Mouse (Mus musculus): ENCODE data around the gene Bpifc.
"Not testable (repeated sequence)": the region's sequence is repeated elsewhere in the genome, so short reads cannot be mapped to it uniquely, and the experiment has no call there.

DNA sequence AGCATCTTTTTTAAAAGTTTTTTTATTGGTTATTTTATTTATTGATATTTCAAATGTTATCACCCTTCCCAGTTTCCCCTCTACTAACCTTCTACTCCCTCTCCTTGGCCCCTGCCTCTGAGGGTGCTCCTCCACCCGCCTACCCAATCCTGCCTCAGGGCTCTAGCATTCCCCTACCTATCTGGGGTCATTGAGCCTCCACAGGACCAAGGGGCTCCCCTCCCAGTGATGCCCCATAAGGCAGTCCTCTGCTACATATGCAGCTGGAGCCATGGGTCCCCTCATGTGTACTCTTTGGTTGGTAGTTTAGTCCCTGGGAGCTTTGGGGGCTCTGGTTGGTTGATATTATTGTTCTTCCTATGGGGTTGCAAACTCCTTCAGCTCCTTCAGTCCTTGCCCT lies 15.1 kb upstream of the Bpifc start:
- TF ChIP-seq POLR2A (IDR thresholded peaks at IDR 0.05; ENCODE audit: borderline replicate concordance, insufficient read depth, low read length); CTCF (IDR thresholded peaks at IDR 0.05; ENCODE audit: borderline replicate concordance, insufficient read depth, low read depth, low read length): not testable (repeated sequence)

All from cerebellum, adult 2 months (tissue).